Mouse (Mus musculus): ENCODE data around the gene Gtdc1.

DNA sequence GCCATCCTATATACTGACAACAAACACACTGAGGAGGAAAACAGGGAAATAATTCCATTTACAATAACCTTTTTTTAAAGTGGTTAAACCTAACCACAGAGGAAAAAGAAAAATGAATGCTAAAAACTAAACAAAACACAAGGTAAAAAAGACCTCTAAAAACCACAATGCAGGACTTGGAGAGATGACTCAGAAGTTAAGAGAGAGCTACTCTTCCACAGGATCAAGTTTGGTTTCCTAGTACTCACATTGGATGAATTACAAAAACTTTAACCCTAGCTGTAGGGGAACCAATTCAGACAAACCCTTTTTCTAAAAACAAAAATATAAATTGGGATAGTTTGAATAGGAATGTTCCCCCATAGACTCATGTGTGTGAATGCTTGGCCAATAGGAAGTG is 77.8 kb downstream of the Gtdc1 start:
- TF ChIP-seq MYOG (IDR thresholded peaks at IDR 0.05; ENCODE audit: control insufficient read depth in 1 of 3, insufficient read depth in 1 of 3, insufficient read length in 2 of 3, low read depth in 2 of 3): no peak
- TF ChIP-seq E2F4 (IDR thresholded peaks at IDR 0.05; ENCODE audit: insufficient read depth): no peak
- no peak for TF ChIP-seq USF1 (IDR thresholded peaks at IDR 0.05; ENCODE audit: low read depth)
- TF ChIP-seq POLR2AphosphoS2 (IDR thresholded peaks at IDR 0.05; ENCODE audit: insufficient read length, low read depth): no peak
- TF ChIP-seq POLR2A (IDR thresholded peaks at IDR 0.05; ENCODE audit: insufficient read length, low read depth): no peak
- no peak for TF ChIP-seq MYOD1 (IDR thresholded peaks at IDR 0.05; ENCODE audit: control insufficient read depth in 1 of 3, insufficient read length in 2 of 3, low read depth in 2 of 3)
- TF ChIP-seq CEBPB (IDR thresholded peaks at IDR 0.05; ENCODE audit: insufficient read depth, poor library complexity, severe bottlenecking): no peak
